7 mouse cellular contexts compared by ENCODE assay signal in the genomic region with DNA sequence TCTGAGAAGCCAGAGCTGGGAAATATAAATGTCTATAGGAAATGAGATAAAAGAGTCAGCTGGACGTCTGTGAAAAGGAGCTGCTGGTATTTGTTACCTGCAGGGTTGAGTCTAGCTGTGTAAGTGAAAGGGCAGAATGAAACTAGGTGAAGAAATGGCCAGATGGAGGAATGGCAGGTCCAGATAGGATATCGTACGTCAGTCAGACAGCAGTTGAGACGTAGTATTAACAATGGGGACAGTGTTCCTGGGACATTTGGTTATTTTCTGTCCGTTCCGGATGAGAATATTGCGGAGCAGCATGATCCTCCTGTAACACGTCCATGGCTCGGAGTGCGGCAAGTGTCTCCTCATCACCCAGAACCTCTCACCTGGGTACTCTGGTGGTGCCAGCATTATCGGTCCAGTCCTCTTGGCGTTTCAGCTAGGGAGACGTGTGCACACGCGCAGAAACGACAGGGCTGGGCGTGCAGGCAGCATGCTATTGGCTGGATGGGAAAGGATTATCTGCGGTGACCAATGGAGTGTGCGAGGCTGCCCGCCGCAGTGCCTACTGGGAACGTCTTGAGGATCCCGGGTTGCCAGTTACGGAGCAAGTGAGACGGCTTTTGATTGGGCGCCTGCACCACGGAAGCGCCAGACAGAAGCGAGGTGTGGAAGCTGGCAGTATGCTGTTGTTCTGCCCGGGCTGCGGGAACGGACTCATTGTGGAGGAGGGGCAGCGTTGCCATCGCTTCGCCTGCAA. TPM values are rescaled to one million over a fixed set of nuclear protein-coding genes. Genes with fewer than 3 reads are reported as not detected.
DNase-seq lines count a peak whose midpoint lies in the region; ATAC-seq and TF ChIP-seq lines count a peak whose summit lies in the region.

A gene (plus strand): TSS at position 547 of the 745 bp plus-strand sequence.

- H3K4me2 ChIP-seq in intestine, postnatal 0 days (replicated peaks; ENCODE audit: low read depth) = peak within 1 kb of the TSS; percentile 89
- H3K4me2 ChIP-seq in midbrain, embryonic 12.5 days (replicated peaks) = peak within 1 kb of the TSS; percentile 93

- intact Hi-C loops in left cerebral cortex, postnatal 4 days (cut with DNase I) = loop anchor here (10.0 kb wide), 1 partner anchor 139 kb away; no protein-coding TSS in a partner anchor

- H3K27ac ChIP-seq in embryonic facial prominence, embryonic 10.5 days (replicated peaks) = peak within 1 kb of the TSS; percentile 90
- H3K27ac ChIP-seq in intestine, postnatal 0 days (ENCODE audit: low read depth, low read length) = peak within 1 kb of the TSS; percentile 77
- peak within 1 kb of the TSS; percentile 84 for H3K27ac ChIP-seq in midbrain, embryonic 12.5 days (replicated peaks)
- H3K27ac ChIP-seq in small intestine, adult 2 months (ENCODE audit: insufficient read depth, low read depth, low read length) = peak within 1 kb of the TSS; percentile 26; the same call in 1 of the 2 replicates

- H3K9me3 ChIP-seq in embryonic facial prominence, embryonic 10.5 days = no peaks in the 10 kb centered on the region
- no peaks in the 10 kb centered on the region for H3K9me3 ChIP-seq in intestine, postnatal 0 days (ENCODE audit: control insufficient read depth)
- no peaks in the 10 kb centered on the region for H3K9me3 ChIP-seq in midbrain, embryonic 12.5 days

- no peak for TF ChIP-seq CTCF in intestine, postnatal 0 days (IDR thresholded peaks at IDR 0.05; ENCODE audit: low read depth)
- no peak for TF ChIP-seq CTCF in small intestine, adult 2 months (IDR thresholded peaks at IDR 0.05; ENCODE audit: extremely low read depth, insufficient read length, insufficient replicate concordance, low read depth, low read length)

- WGBS in embryonic facial prominence, embryonic 10.5 days = under 1% methylated on average over 35 of the region's 35 CpGs
- under 1% methylated on average over 35 of the region's 35 CpGs for WGBS in intestine, postnatal 0 days
- 1% methylated on average over 35 of the region's 35 CpGs for WGBS in midbrain, embryonic 12.5 days
- under 1% methylated on average over 35 of the region's 35 CpGs for WGBS in small intestine, adult 2 months

- peak within 1 kb of the TSS; percentile 81 for H3K4me3 ChIP-seq in embryonic facial prominence, embryonic 10.5 days
- H3K4me3 ChIP-seq in intestine, postnatal 0 days (ENCODE audit: low read depth, low read length) = peak within 1 kb of the TSS; percentile 78
- peak within 1 kb of the TSS; percentile 83 for H3K4me3 ChIP-seq in midbrain, embryonic 12.5 days
- H3K4me3 ChIP-seq in small intestine, adult 2 months (ENCODE audit: low read depth, low read length) = peak within 1 kb of the TSS; percentile 80

- H3K27me3 ChIP-seq in embryonic facial prominence, embryonic 10.5 days (replicated peaks; ENCODE audit: low read depth, poor library complexity, severe bottlenecking) = no peaks in the 10 kb centered on the region
- no peaks in the 10 kb centered on the region for H3K27me3 ChIP-seq in intestine, postnatal 0 days (replicated peaks; ENCODE audit: control insufficient read depth, insufficient read depth, low read length)
- H3K27me3 ChIP-seq in midbrain, embryonic 12.5 days = no peaks in the 10 kb centered on the region
- no peaks in the 10 kb centered on the region for H3K27me3 ChIP-seq in small intestine, adult 2 months (ENCODE audit: control insufficient read depth, insufficient read depth, low read length)

- H3K36me3 ChIP-seq in embryonic facial prominence, embryonic 10.5 days (replicated peaks) = peaks cover 30% of the 10 kb centered on the region
- H3K36me3 ChIP-seq in intestine, postnatal 0 days (ENCODE audit: control insufficient read depth, insufficient read depth) = peaks cover 7% of the 10 kb centered on the region
- peaks cover 16% of the 10 kb centered on the region for H3K36me3 ChIP-seq in midbrain, embryonic 12.5 days
- peaks cover 5% of the 10 kb centered on the region for H3K36me3 ChIP-seq in small intestine, adult 2 months (ENCODE audit: control insufficient read depth, insufficient read depth, low read length)

- H3K9ac ChIP-seq in intestine, postnatal 0 days (ENCODE audit: low read depth, low read length) = peak within 1 kb of the TSS; percentile 73
- peak within 1 kb of the TSS; percentile 79 for H3K9ac ChIP-seq in midbrain, embryonic 12.5 days (replicated peaks)

- peak; percentile 100 for ATAC-seq in intestine, postnatal 0 days
- ATAC-seq in midbrain, embryonic 12.5 days (ENCODE audit: low FRiP score, low read depth) = peak; percentile 100

- H3K4me1 ChIP-seq in embryonic facial prominence, embryonic 10.5 days = peaks cover 14% of the 10 kb centered on the region
- H3K4me1 ChIP-seq in intestine, postnatal 0 days (replicated peaks; ENCODE audit: control insufficient read depth, insufficient read depth, low read length) = peaks cover 2% of the 10 kb centered on the region; the same call in 1 of the 2 replicates
- H3K4me1 ChIP-seq in midbrain, embryonic 12.5 days = peaks cover 16% of the 10 kb centered on the region
- 0 out of 2 replicates have a peak, but pooled peaks cover 3% of the 10 kb centered on the region for H3K4me1 ChIP-seq in small intestine, adult 2 months (ENCODE audit: control insufficient read depth, insufficient read depth, insufficient read length, low read length)

- peak; percentile 95 for DNase-seq in adrenal gland, postnatal 10 days
- peak; percentile 95 for DNase-seq in embryonic facial prominence, embryonic 10.5 days (ENCODE audit: low spot score)
- peak; percentile 67 for DNase-seq in gonadal fat pad, adult 2 months (ENCODE audit: low read depth)
- peak; percentile 96 for DNase-seq in left cerebral cortex, postnatal 4 days

- peak; percentile 54 for TF ChIP-seq POLR2A in small intestine, adult 2 months (IDR thresholded peaks at IDR 0.05; ENCODE audit: low read depth, low read length)

RNA-seq across cellular contexts. Expression of the gene that starts here (rescaled TPM):
- total RNA-seq in adrenal gland, postnatal 10 days (2021) = 10 to 100 TPM; 17.0 to 18.1 TPM
- 105 and 106 TPM in 2 replicates for polyA plus RNA-seq in embryonic facial prominence, embryonic 10.5 days (2016; fragmentation: Nextera tagmentation; extraction: Ambion mirVana)
- polyA plus RNA-seq in gonadal fat pad, adult 2 months (2012; rRNA removed) = 8.5 and 9.5 TPM in 2 replicates
- 38.2 and 45.5 TPM in 2 replicates for polyA plus RNA-seq in intestine, postnatal 0 days (2015; fragmentation: Nextera tagmentation; extraction: Ambion mirVana)
- total RNA-seq in left cerebral cortex, postnatal 4 days (2021) = 10 to 100 TPM; 53.4 to 56.2 TPM
- polyA plus RNA-seq in midbrain, embryonic 12.5 days (2016; fragmentation: Nextera tagmentation; extraction: Ambion mirVana) = 99.0 and 99.8 TPM in 2 replicates
- 1.4 and 1.5 TPM in 2 replicates for polyA plus RNA-seq in small intestine, adult 2 months (2012; rRNA removed)

Comparison
In these comparisons a context has a peak if more than half of its experiments do, and no peak if none do; other contexts are left out.
1. Peak in every context shown above with its lines: DNase-seq, ATAC-seq, H3K4me3 ChIP-seq and H3K27ac ChIP-seq.
2. H3K27ac ChIP-seq: peak in every context shown above with its lines; median percentile 90 in embryonic facial prominence, embryonic 10.5 days; 84 in midbrain, embryonic 12.5 days; 77 in intestine, postnatal 0 days; 26 in small intestine, adult 2 months.